Mouse (Mus musculus) embryonic stem cell, embryonic (primary cell): Measurements from ENCODE around the gene Ren1.

Experiments
- CTCF ChIA-PET, 4 experiments: fragments of 300-600 bp in 2 of 4; fragments of 350-600 bp in 2 of 4; sonication (Branson Sonifier 250); formaldehyde crosslinking; loops; one replicate each; lab custom pipeline; 2022; ENCODE audit warnings: inconsistent platforms in 2 of 4; lab: Charles Lee
- POLR2A ChIA-PET, 4 experiments: fragments of 300-600 bp in 2 of 4; fragments of 350-600 bp in 2 of 4; sonication (Branson Sonifier 250); formaldehyde crosslinking; loops; one replicate each; lab custom pipeline; 2022; ENCODE audit warnings: antibody characterized with exemption in 4 of 4, inconsistent platforms in 1 of 4; lab: Charles Lee

Ren1 gene

DNA sequence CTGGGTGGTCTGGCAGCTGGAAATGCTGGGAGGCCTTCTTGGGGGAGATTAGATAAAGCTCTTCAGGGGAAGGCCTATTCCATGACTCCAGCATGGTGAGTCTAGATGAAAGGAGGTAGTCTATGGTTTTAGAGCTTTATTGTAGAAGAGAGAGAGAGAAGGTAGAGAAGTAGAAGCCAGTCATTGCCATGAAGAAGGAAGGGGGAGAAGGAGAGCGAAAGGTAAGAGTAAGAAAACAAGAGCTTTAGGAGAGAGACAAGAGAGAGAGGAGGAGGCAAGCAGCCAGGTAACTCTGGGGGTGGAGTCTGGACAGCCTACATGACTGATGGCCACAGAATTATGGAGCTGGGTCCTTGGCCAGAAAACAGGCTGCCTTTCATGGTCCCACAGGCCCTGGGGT, at the start of gene Ren1:
Gene Ren1 (plus strand): TSS at position 301 of the 400 bp plus-strand sequence.
- ChIA-PET CTCF (interaction anchor here in 3 of 4 experiments (0.5 to 2.7 kb wide), 7 partner anchors 24 to 173 kb away, joined by 3 to 11 read pairs (median 4); no protein-coding TSS in a partner anchor), POLR2A (interaction anchor here in 3 of 4 experiments (0.8 to 3.0 kb wide), 14 partner anchors 9 to 213 kb away, joined by 3 to 34 read pairs (median 4); partner anchors contain the start of genes Etnk2 (in 1 of the 3) and Kiss1 (in 1 of the 3))

DNA sequence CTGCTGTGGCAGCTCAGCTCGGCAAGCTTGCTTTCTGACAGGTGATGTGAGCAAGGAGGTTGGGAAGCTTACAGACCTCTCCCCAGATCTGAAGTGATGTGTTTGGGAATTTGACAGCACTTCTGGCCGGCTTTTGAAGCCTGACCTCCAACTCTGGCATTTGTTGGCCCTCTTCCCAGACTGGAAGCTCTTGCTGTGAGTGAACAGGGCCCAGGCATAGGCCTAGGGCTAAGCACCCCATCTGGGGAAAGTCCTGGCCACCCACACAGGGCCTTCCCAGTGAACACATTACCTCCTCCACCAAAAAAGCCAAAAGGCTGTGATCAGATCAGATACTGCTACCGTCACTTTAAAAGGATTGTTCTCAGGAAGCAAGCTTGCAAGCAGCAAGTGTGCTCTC, 47.8 kb upstream of the Ren1 start:
- POLR2A ChIA-PET: interaction anchor here in 1 of 4 experiments (1.1 kb wide), 1 partner anchor 119 kb away, joined by 3 read pairs; no protein-coding TSS in a partner anchor
- CTCF ChIA-PET: interaction anchor here in 2 of 4 experiments (0.6 to 2.0 kb wide), 4 partner anchors 10 to 122 kb away, joined by 4 to 5 read pairs (median 4); no protein-coding TSS in a partner anchor

DNA sequence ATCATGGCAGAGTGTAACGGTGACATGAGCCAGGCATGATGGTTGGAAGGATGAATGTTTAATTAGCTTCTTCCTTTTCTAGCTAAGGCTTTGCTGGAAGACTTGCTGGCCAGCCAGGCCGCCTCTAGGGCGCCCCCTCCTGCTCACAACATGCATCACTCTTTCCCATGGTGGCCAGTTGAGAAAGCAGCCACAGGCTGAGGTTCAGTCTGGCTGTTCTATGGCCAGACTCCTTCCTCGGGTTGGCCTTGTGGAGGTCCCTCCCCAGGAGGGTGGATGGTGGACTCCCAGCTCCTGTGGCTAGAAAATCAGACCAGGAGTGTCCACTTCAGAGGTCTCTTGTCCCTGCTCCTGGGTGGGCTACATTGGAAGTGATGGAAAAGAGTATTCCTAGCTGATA, 43.5 kb upstream of the Ren1 start:
- ChIA-PET CTCF (interaction anchor here (0.5 to 7.9 kb wide), 160 partner anchors 9 to 938 kb away, joined by 3 to 238 read pairs (median 4); partner anchors contain the start of genes Etnk2 (in 4 of the 4), Plekha6 (in 3 of the 4), Ren1 (in 2 of the 4) and Snrpe (in 2 of the 4)), POLR2A (interaction anchor here (0.6 to 2.3 kb wide), 38 partner anchors 9 to 387 kb away, joined by 3 to 19 read pairs (median 4); partner anchors contain the start of genes Etnk2 (in 2 of the 4), Kiss1 (in 1 of the 4) and Snrpe (in 1 of the 4))

DNA sequence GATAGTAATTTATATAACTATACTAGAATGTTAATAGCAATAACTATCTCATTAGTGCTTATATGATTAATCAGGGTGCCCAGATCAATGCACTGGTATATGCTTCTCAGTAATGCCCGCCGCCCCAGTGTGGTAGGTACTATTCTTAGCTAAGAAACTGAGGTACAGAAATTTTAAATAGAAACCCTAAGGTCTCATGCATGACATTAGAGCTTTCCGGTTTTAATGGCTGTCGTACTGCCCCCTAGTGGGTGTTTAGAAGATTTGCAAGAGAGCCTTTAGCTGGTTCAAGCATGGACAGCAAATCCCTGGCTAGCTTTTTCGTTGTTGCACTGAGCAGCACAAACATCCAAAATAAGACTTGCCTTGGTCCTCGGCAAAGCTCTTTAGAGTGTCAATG, 43.0 kb upstream of the Ren1 start:
- ChIA-PET CTCF (interaction anchor here (0.5 to 7.9 kb wide), 148 partner anchors 9 to 937 kb away, joined by 3 to 238 read pairs (median 5); partner anchors contain the start of genes Etnk2 (in 4 of the 4), Plekha6 (in 3 of the 4), Ren1 (in 2 of the 4) and Snrpe (in 2 of the 4)), POLR2A (interaction anchor here (0.6 to 2.3 kb wide), 37 partner anchors 9 to 387 kb away, joined by 3 to 19 read pairs (median 4); partner anchors contain the start of genes Etnk2 (in 2 of the 4), Kiss1 (in 1 of the 4) and Snrpe (in 1 of the 4))

DNA sequence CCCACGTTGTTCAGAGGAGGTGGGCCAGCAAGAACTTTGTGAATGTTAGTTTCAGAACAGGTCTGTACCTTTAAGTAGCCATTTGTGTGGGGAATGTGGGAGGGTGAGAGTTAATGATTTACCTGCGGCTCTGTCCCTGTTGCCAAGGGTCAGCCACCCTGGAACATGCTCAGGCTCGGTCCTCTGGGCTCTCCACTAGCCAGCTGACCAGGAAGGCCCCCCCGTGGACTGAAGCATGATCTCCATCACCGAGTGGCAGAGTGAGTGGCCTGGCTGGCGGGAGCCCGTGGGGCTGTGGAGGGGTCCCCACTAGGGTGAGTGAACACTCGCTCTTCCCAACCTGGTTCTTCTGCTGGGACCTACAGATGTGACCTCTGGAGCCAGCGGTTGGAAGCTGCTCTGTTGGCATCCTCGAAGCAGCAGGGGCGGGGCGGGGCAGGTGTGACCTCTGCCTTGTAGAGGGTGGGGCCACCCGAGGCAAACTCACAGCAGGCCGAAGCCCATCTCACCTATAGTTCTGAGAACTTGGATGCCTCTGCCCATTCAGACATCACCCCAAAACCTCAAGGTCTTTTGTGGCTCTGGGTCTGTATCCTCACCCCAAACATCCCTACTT, 40.5 kb upstream of the Ren1 start, which contains the start of gene Golt1a:
Gene Golt1a (plus strand): TSS at position 149 of the 616 bp plus-strand sequence.
- ChIA-PET POLR2A (interaction anchor here in 3 of 4 experiments (0.5 to 3.0 kb wide), 5 partner anchors 31 to 298 kb away, joined by 3 to 17 read pairs (median 3); no protein-coding TSS in a partner anchor), CTCF (interaction anchor here (0.7 to 7.9 kb wide), 9 partner anchors 44 to 301 kb away, joined by 3 to 238 read pairs (median 10); partner anchors contain the start of gene Snrpe (in 1 of the 4))

DNA sequence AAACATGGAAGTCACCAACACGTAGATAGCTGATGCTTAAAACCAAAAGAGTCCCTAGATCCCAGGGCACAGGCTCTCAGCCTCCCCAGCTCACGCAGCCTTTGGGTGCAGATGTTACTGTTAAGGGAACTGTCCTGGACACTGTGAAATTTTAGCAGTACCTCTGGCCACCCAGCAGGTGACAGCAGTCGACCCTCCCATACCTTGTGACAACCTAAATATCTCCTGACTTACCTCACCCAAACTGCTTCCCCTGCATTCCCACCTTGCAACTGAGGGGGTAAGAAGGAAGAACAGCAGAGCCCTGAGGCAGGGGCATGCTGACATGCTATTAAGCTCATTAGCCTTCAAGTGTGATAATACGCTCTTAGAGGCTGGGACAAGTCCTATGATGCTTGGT, 39.1 kb upstream of the Ren1 start:
- POLR2A ChIA-PET: interaction anchor here (0.5 to 3.0 kb wide), 29 partner anchors 11 to 577 kb away, joined by 3 to 17 read pairs (median 4); partner anchors contain the start of genes Etnk2 (in 1 of the 4), Kiss1 (in 1 of the 4) and Ren1 (in 1 of the 4)
- CTCF ChIA-PET: interaction anchor here (0.6 to 7.9 kb wide), 29 partner anchors 8 to 682 kb away, joined by 3 to 238 read pairs (median 5); partner anchors contain the start of gene Snrpe (in 2 of the 4)

DNA sequence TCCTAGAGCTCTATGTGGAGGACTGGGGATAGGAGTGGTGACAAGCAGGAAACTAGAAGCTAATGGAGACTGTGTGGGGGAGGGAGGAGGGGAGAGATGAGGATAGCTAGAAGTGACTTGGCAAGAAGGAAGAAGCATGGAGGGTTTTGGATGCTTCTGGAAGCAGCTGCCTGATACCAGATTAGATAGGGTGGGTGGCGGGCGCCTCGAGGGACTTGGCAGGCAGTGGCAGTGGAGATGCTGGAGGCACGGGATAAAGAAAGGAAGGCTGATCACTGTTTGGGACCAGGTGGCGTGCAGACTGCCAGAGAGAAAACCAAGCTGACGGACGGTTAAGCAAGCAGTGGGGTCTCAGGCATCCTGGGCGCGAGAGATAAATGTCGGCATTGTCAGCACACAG, 38.4 kb upstream of the Ren1 start:
- POLR2A ChIA-PET: interaction anchor here (0.5 to 3.0 kb wide), 33 partner anchors 10 to 298 kb away, joined by 3 to 17 read pairs (median 4); partner anchors contain the start of genes Etnk2 (in 2 of the 4), Kiss1 (in 1 of the 4), Ren1 (in 1 of the 4) and Snrpe (in 1 of the 4)
- CTCF ChIA-PET: interaction anchor here (0.6 to 7.9 kb wide), 36 partner anchors 9 to 799 kb away, joined by 3 to 238 read pairs (median 4); partner anchors contain the start of genes Snrpe (in 2 of the 4), Chit1 (in 1 of the 4) and Etnk2 (in 1 of the 4)

DNA sequence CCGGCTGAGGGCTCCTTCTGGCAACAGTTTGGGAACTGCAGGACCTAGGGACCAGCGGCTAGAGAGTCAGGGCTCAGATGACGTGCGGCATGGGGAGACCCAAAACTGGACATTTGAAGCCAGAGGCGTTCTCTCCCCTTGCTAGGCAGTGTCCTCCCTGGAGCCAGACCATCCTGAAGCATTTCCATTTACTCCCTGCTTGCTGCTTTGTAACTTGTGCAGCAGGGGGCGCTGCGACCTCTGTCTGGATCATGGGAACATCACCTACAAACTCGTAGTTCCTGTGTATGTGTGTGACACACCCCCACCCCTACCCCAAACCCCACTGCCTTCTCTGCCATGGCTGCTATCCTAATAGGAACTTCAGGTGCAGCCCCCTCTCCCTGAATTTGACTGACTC, 35.9 kb upstream of the Ren1 start:
- ChIA-PET POLR2A (interaction anchor here in 3 of 4 experiments (0.5 to 1.8 kb wide), 5 partner anchors 18 to 41 kb away, joined by 3 to 4 read pairs (median 3); no protein-coding TSS in a partner anchor), CTCF (interaction anchor here (0.7 to 2.3 kb wide), 18 partner anchors 16 to 741 kb away, joined by 3 to 22 read pairs (median 4); partner anchors contain the start of genes Etnk2 (in 1 of the 4) and Snrpe (in 1 of the 4))

DNA sequence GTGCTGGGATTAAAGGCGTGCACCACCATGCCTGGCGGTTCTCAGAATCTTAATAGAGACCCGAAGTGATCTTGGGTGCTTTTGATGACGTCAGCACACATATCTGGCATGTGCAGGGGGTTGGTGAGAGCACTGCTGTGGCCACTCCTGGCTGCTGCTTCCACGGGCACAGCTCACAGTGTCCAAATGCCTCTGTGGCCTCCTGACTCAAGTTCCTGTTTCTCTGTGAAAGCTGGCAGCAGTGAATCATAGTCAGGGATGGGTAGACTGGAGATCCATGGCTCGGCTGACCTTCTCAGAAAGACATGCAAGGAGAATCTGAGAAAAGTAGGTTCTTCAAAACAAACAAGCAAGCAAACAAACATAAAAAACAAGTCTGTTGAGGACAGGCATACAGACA, 34.5 kb upstream of the Ren1 start:
- ChIA-PET POLR2A (interaction anchor here in 1 of 4 experiments (20.0 kb wide), 1 partner anchor 23 kb away, joined by 388 read pairs; no protein-coding TSS in a partner anchor), CTCF (interaction anchor here in 3 of 4 experiments (0.9 to 2.9 kb wide), 5 partner anchors 9 to 295 kb away, joined by 3 to 27 read pairs (median 5); partner anchors contain the start of gene Snrpe (in 1 of the 3))

DNA sequence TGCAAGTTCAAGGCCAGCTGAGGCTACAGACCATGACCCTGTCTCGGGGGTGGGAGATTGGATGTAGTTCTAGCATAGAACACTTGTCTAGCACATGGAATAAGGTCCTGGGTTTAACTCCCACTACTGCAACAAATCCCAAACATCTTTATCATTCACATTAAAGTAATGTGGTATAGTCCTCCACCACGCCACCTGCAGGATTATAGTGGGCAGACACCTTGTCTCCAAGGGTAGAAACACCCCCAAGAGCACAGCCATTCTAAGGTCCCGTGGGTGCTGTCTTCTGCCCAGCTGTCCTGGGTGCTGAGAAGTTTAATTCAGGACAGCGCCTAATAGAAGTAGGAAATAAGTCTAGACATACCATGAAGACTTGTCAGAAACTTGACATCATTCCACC, 33.7 kb upstream of the Ren1 start:
- ChIA-PET POLR2A (interaction anchor here in 2 of 4 experiments (1.2 to 20.0 kb wide), 4 partner anchors 10 to 37 kb away, joined by 3 to 388 read pairs (median 6); partner anchors contain the start of gene Ren1 (in 1 of the 2)), CTCF (interaction anchor here (0.6 to 2.9 kb wide), 13 partner anchors 10 to 294 kb away, joined by 3 to 27 read pairs (median 5); partner anchors contain the start of genes Ren1 (in 1 of the 4) and Snrpe (in 1 of the 4))

DNA sequence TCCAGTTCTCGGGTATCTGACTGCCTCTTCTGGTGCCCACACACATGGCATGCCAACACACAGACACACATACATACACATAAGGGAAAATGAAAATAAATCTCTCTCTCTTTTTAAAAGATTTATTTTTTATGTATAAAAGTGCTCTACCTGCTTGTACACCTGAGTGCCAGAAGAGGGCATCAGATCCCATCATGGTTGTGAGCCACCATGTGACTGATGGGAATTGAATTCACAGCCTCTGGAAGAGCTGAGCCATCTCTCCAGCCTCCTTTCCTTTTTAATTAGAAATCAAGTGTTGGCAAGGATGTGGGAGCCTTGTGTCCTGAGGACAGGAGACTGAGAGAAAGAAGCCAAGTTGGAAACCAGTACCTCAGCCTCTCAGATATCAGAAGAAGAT, 33.2 kb upstream of the Ren1 start:
- CTCF ChIA-PET: interaction anchor here (0.6 to 2.9 kb wide), 29 partner anchors 9 to 293 kb away, joined by 3 to 27 read pairs (median 3); partner anchors contain the start of genes Etnk2 (in 2 of the 4), Ren1 (in 1 of the 4) and Snrpe (in 1 of the 4)

DNA sequence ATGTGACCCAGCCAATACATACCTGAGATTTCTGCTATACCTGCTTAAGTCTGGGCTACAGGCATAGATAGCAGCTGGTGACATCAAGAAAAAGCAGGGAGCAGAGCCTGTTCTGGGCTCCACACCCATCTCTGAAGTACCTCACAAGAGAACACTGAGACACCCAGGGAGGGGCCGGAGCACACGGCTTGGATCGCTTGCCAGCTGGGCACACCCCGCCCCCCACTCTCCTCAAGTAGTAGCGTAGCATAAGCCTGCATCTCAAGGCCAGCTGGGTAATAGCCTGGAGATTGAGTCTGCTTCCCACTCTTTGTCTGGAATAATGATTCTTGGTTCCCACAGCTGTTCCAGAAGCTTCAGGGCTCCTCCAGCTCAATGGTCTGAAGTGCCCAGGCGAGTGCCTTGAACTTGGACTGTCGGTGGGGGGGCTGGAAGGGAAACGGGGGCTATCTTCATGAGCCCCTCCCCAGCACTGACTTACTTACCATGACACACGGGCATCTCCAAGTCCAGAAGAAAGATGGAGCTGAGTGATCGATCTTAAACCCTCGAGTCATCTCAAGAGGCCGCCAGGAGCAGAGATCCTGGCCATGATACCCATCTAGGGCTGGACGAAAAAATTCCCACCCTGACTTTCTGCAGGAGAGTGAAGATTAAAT, 28.9 kb upstream of the Ren1 start, which contains the start of gene Kiss1:
Gene Kiss1 (plus strand): TSS at position 609 of the 659 bp plus-strand sequence.
- ChIA-PET CTCF (interaction anchor here (0.7 to 3.6 kb wide), 8 partner anchors 9 to 715 kb away, joined by 3 to 25 read pairs (median 5); no protein-coding TSS in a partner anchor), POLR2A (interaction anchor here in 3 of 4 experiments (0.5 to 20.0 kb wide), 22 partner anchors 9 to 819 kb away, joined by 3 to 388 read pairs (median 4); partner anchors contain the start of genes Etnk2 (in 1 of the 3), Ppp1r15b (in 1 of the 3), Ren1 (in 1 of the 3) and Snrpe (in 1 of the 3))

More for the DNA sequence above, 33.2 kb upstream of the Ren1 start:
- POLR2A ChIA-PET: interaction anchor here in 2 of 4 experiments (0.6 to 20.0 kb wide), 6 partner anchors 9 to 36 kb away, joined by 3 to 388 read pairs (median 4); partner anchors contain the start of gene Ren1 (in 1 of the 2)

DNA sequence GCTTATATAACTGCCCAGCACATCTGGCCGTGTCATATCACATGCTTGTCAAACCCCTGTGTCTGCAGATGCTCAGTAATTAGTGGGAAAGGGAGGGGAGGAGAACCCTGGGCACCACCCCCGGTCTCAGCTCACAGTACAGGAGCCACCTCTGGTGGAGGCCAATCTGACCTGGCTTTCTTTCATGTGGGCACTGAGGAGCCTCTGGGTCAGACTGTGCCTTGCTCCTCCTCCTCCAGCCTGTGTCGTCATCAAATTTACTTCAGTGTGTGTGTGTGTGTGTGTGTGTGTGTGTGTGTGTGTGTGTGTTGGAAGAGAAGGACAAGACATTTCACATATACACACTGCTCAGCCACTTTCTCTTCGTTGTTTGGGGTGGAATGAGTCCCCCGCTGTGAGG, 27.0 kb upstream of the Ren1 start:
- POLR2A ChIA-PET: interaction anchor here in 3 of 4 experiments (0.6 to 20.0 kb wide), 18 partner anchors 11 to 348 kb away, joined by 3 to 388 read pairs (median 4); partner anchors contain the start of genes Etnk2 (in 2 of the 3) and Ren1 (in 1 of the 3)
- CTCF ChIA-PET: interaction anchor here in 3 of 4 experiments (0.7 to 2.2 kb wide), 6 partner anchors 11 to 287 kb away, joined by 4 to 11 read pairs (median 5); partner anchors contain the start of gene Snrpe (in 1 of the 3)

DNA sequence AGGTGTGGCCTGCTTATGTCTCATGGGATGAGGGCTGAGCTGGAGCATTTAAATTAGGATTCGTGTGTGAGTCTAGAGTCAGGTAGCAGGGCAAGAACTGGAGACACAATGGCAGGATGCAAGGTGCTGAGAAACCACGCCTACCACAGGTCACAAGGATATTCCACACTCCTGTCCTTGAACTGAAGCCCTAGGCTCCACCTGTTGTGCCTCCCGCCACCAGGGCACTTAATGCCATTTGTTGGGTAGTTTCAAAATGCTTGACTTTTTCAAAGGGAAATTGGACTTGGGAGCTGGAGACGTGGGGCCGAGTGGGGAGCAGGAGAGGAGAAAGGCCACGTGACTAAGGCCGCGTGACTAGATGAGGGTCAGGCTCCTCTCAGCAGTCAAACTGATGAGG, 24.4 kb upstream of the Ren1 start:
- CTCF ChIA-PET: interaction anchor here in 3 of 4 experiments (1.0 to 2.4 kb wide), 10 partner anchors 9 to 100 kb away, joined by 3 to 10 read pairs (median 5); partner anchors contain the start of gene Ren1 (in 1 of the 3)
- POLR2A ChIA-PET: interaction anchor here (0.6 to 20.0 kb wide), 50 partner anchors 8 to 1872 kb away, joined by 3 to 388 read pairs (median 4); partner anchors contain the start of genes Etnk2 (in 2 of the 4), Ren1 (in 2 of the 4), Plekha6 (in 1 of the 4) and Ppp1r15b (in 1 of the 4)

DNA sequence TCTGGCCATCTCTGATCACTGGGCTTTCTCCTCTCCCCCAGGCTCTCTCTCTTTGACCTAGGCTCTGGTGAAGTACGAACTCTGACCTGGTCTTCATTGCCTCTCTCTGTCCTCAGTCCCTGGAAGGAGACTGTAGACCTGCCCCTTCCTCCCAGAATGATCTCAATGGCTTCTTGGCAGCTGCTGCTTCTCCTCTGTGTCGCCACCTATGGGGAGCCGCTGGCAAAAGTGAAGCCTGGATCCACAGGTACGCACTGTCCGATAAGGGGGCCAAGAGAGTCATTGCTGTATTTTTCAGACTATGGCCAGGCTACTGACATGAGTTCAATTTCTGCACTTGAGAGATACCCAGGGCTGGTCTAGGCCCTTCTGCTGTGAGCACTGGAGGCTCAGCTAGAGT, 23.2 kb upstream of the Ren1 start:
- ChIA-PET CTCF (interaction anchor here (0.5 to 2.4 kb wide), 10 partner anchors 13 to 144 kb away, joined by 3 to 10 read pairs (median 6); no protein-coding TSS in a partner anchor), POLR2A (interaction anchor here (0.6 to 20.0 kb wide), 28 partner anchors 10 to 341 kb away, joined by 3 to 388 read pairs (median 6); partner anchors contain the start of genes Etnk2 (in 2 of the 4), Ren1 (in 2 of the 4), Ppp1r15b (in 1 of the 4) and Zbed6 (in 1 of the 4))
